Mouse (Mus musculus): ENCODE data around the gene Lsm4.

The Lsm4 gene

DNA sequence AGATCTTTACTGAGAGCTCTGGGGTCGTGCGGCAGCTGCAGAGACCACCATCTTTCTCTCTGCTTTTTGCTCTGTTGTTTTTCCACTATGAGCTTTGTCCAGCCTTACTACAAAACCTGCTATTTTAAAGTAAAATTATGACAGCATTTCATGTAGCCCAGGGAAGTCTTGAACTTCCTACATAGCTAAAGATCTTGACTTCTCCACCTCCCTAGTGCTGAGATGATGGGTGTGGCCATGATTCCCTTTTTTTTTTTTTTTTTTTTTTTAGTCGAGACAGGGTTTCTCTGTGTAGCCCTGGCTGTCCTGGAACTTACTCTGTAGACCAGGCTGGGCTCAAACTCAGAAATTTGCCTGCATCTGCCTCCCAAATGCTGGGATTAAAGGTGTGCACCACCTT is 8.4 kb upstream of the Lsm4 start:
- H3K4me3 ChIP-seq (replicated peaks; ENCODE audit: low read length): no peak overlapping the region
- no peaks in the 10 kb centered on the region for H3K36me3 ChIP-seq (ENCODE audit: insufficient read depth, low read length)
- TF ChIP-seq POU5F1 (IDR thresholded peaks at IDR 0.05; ENCODE audit: borderline replicate concordance, low read length) (no peak), CTCF (conservative IDR thresholded peaks at IDR 0.05; ENCODE audit: low read length) (no peak), NANOG (IDR thresholded peaks at IDR 0.05; ENCODE audit: borderline replicate concordance, low read length) (no peak)
- H3K4me1 ChIP-seq (replicated peaks; ENCODE audit: low read depth, low read length): peaks cover 45% of the 10 kb centered on the region
- no peaks in the 10 kb centered on the region for H3K27me3 ChIP-seq (ENCODE audit: insufficient read depth, low read length)
- no peaks in the 10 kb centered on the region for H3K9me3 ChIP-seq (ENCODE audit: low read length)

DNA sequence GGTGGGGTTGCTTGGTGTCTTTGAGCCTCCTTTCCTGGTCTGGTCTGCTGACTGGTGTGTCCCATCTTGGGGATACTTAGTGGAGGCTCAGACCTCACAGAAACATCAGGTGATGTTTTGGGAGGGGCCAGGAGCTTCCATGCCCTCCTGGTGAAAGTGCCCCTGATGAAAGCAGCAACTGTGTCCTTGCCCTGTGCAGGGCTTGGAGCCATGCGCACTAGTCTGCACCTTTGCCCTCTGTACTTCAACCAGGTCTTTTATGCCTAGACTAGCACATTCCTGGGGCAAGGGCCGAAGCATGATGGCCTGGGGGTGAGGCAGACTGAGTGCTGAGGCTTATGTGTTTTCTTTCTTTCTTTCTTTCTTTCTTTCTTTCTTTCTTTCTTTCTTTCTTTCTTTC is 7.4 kb upstream of the Lsm4 start:
- H3K9me3 ChIP-seq (ENCODE audit: low read length): no peaks in the 10 kb centered on the region
- no peaks in the 10 kb centered on the region for H3K27me3 ChIP-seq (ENCODE audit: insufficient read depth, low read length)
- peaks cover 43% of the 10 kb centered on the region for H3K4me1 ChIP-seq (replicated peaks; ENCODE audit: low read depth, low read length)
- H3K36me3 ChIP-seq (ENCODE audit: insufficient read depth, low read length): no peaks in the 10 kb centered on the region
- no peak for TF ChIP-seq POU5F1 (IDR thresholded peaks at IDR 0.05; ENCODE audit: borderline replicate concordance, low read length)
- TF ChIP-seq CTCF (conservative IDR thresholded peaks at IDR 0.05; ENCODE audit: low read length): no peak
- TF ChIP-seq NANOG (IDR thresholded peaks at IDR 0.05; ENCODE audit: borderline replicate concordance, low read length): no peak
- 0 out of 2 replicates have a peak overlapping the region, but pooled peaks have one; percentile 4 for H3K4me3 ChIP-seq (replicated peaks; ENCODE audit: low read length)

DNA sequence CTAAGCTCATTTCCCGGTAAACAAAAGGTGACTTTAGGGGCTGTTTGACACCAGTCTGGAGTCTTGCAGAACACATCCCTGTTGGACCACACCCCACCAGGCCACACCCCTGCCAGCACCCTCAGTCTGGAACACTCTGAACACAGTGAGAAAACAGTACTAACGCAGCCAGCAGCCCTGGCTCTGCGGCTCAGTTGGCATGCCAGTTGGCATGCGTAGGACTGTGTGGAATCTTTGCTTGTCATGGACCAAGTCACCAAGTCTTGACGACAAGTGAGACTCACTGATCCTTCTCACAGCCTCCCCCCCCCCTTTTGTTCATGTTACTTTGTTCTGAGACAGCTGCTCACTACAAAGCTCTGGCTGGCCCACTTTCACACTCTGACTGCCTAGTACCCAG is 6.0 kb upstream of the Lsm4 start:
- Histone ChIP-seq H3K36me3 (ENCODE audit: insufficient read depth, low read length) (no peaks in the 10 kb centered on the region), H3K9me3 (ENCODE audit: low read length) (no peaks in the 10 kb centered on the region), H3K4me3 (replicated peaks; ENCODE audit: low read length) (no peak overlapping the region), H3K4me1 (replicated peaks; ENCODE audit: low read depth, low read length) (peaks cover 46% of the 10 kb centered on the region), H3K27me3 (ENCODE audit: insufficient read depth, low read length) (no peaks in the 10 kb centered on the region)
- no peak for TF ChIP-seq NANOG (IDR thresholded peaks at IDR 0.05; ENCODE audit: borderline replicate concordance, low read length)

DNA sequence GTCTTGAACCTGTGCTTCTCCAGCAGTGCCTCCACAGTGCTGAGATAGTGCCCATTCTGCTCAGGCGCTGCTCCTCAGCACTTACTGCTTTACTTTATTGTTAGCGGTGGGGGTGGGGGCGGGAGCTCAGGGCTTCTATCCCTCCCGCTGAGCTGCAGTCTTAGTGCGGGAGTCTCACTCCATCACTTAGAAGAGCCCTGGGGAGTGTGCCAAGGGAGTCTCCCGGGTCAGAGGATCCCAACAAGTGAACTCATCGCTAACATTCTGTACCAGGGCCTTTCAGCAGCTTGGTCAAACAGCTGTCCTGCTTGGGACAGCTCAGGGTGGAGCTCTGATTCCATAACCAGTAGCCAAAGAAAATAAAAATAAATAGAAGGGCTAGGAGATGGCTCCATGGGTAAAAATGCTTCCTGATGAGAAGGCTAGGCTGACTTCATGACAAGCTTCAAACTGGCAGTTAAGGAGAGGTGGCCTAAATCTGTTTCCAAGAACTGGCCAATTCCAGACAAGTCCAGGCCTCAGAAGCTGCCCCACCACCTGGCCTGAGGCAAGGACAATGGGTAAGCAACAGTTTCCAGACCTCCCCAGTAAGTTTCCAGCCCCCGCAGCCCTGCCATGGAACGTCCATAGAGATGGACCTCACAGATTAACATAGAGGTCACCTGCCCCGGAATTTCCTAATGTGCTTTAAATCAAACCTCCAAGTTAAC is 1.3 kb upstream of the Lsm4 start:
- H3K9me3 ChIP-seq (ENCODE audit: low read length): no peaks in the 10 kb centered on the region
- peaks cover 18% of the 10 kb centered on the region for H3K36me3 ChIP-seq (ENCODE audit: insufficient read depth, low read length)
- H3K27me3 ChIP-seq (ENCODE audit: insufficient read depth, low read length): no peaks in the 10 kb centered on the region
- H3K4me3 ChIP-seq (replicated peaks; ENCODE audit: low read length): peak overlapping the region; percentile 87; the same call in 1 of the 2 replicates
- TF ChIP-seq NANOG (IDR thresholded peaks at IDR 0.05; ENCODE audit: borderline replicate concordance, low read length): no peak
- no peak for TF ChIP-seq POU5F1 (IDR thresholded peaks at IDR 0.05; ENCODE audit: borderline replicate concordance, low read length)
- TF ChIP-seq CTCF (conservative IDR thresholded peaks at IDR 0.05; ENCODE audit: low read length): no peak
- peaks cover 69% of the 10 kb centered on the region for H3K4me1 ChIP-seq (replicated peaks; ENCODE audit: low read depth, low read length)

DNA sequence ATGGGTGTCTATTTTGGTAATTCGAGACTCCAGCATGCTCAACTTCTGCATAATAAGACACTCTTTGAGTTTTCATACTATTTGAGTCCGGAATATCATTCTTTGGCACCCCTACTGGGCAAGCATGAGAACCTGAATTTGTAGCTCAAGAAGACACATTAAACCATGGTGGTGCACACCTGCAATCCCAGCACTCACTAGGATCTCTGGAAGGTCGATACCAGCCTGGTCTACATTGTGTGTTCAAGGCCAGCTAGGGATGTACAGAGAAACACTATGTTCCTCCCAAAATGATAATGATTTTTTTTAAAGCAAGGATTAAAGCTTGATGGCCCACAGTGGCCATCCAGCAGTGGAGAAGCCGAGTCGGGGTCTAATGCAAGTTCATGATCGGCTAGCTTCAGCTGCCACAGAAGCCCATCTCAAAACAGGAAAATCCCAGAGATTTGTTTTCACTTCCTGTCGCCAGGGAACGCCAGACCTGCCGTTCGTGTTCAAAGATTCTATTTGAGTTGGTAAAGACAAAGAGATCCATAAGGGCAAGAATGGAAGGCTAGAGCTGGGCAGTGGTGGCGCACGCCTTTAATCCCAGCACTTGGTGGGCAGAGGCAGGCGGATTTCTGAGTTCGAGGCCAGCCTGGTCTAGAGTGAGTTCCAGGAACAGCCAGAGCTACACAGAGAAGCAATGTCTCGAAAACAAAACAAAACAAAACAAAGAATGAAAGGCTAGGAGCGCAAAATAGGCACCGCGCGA is 546 bp upstream of the Lsm4 start:
- TF ChIP-seq NANOG (IDR thresholded peaks at IDR 0.05; ENCODE audit: borderline replicate concordance, low read length) (no peak), POU5F1 (IDR thresholded peaks at IDR 0.05; ENCODE audit: borderline replicate concordance, low read length) (no peak), CTCF (conservative IDR thresholded peaks at IDR 0.05; ENCODE audit: low read length) (no peak)
- peaks cover 25% of the 10 kb centered on the region for H3K36me3 ChIP-seq (ENCODE audit: insufficient read depth, low read length)
- peaks cover 70% of the 10 kb centered on the region for H3K4me1 ChIP-seq (replicated peaks; ENCODE audit: low read depth, low read length)
- H3K9me3 ChIP-seq (ENCODE audit: low read length): no peaks in the 10 kb centered on the region
- H3K27me3 ChIP-seq (ENCODE audit: insufficient read depth, low read length): no peaks in the 10 kb centered on the region
- peak overlapping the region; percentile 87 for H3K4me3 ChIP-seq (replicated peaks; ENCODE audit: low read length)

GRCm38 (mm10) chr8:70674109-70674508 is 1.1 kb downstream of the Lsm4 start:
- Histone ChIP-seq H3K4me3 (replicated peaks; ENCODE audit: low read length) (peak overlapping the region; percentile 87), H3K36me3 (ENCODE audit: insufficient read depth, low read length) (peaks cover 41% of the 10 kb centered on the region), H3K27me3 (ENCODE audit: insufficient read depth, low read length) (no peaks in the 10 kb centered on the region), H3K9me3 (ENCODE audit: low read length) (no peaks in the 10 kb centered on the region), H3K4me1 (replicated peaks; ENCODE audit: low read depth, low read length) (peaks cover 80% of the 10 kb centered on the region)
- TF ChIP-seq POU5F1 (IDR thresholded peaks at IDR 0.05; ENCODE audit: borderline replicate concordance, low read length) (no peak), CTCF (conservative IDR thresholded peaks at IDR 0.05; ENCODE audit: low read length) (no peak), NANOG (IDR thresholded peaks at IDR 0.05; ENCODE audit: borderline replicate concordance, low read length) (no peak)

DNA sequence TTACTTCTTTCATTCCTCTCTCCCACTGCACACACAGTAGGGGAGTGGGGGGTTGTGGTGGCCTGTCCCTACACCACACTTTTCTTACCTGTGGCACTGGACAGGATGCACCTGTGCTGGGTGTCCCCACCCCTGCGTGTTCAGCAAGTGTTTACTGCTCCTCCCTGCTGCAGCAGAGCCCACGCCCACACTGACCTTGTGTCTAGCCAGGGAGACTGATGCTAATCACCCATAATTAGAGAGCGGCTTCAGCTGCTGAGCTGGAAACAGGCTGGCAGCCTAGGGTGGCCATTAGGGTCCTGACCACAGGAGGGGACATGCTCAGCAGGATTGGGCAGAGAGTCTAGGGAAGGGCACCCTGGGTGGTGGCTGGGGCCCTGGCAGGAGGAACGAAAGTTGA is 1.7 kb downstream of the Lsm4 start:
- peaks cover 47% of the 10 kb centered on the region for H3K36me3 ChIP-seq (ENCODE audit: insufficient read depth, low read length)
- H3K9me3 ChIP-seq (ENCODE audit: low read length): no peaks in the 10 kb centered on the region
- H3K4me3 ChIP-seq (replicated peaks; ENCODE audit: low read length): peak overlapping the region; percentile 87
- no peaks in the 10 kb centered on the region for H3K27me3 ChIP-seq (ENCODE audit: insufficient read depth, low read length)
- peaks cover 86% of the 10 kb centered on the region for H3K4me1 ChIP-seq (replicated peaks; ENCODE audit: low read depth, low read length)
- TF ChIP-seq CTCF (conservative IDR thresholded peaks at IDR 0.05; ENCODE audit: low read length) (no peak), NANOG (IDR thresholded peaks at IDR 0.05; ENCODE audit: borderline replicate concordance, low read length) (no peak), POU5F1 (IDR thresholded peaks at IDR 0.05; ENCODE audit: borderline replicate concordance, low read length) (no peak)

DNA sequence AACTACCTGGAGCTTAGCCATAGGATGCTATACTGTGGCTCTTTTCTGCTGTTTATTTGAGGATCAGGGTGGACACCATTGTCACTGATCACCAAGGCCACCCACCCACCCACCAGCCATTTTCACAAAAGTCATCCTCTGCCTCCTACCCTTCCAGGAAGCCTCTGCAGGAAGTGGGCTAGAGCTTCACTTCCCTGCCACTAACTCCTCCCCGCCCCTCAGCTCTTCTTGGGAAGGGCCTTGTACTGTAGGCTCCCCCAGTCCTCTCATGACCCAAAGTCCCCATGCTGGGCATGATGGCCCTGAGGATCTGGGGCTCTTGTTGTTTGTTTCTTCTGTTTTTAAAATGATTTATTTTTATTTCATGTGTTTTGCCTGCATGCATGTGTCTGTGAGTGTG is 2.3 kb downstream of the Lsm4 start:
- H3K27me3 ChIP-seq (ENCODE audit: insufficient read depth, low read length): no peaks in the 10 kb centered on the region
- TF ChIP-seq NANOG (IDR thresholded peaks at IDR 0.05; ENCODE audit: borderline replicate concordance, low read length) (no peak), CTCF (conservative IDR thresholded peaks at IDR 0.05; ENCODE audit: low read length) (no peak), POU5F1 (IDR thresholded peaks at IDR 0.05; ENCODE audit: borderline replicate concordance, low read length) (no peak)

More for the DNA sequence above, 2.3 kb downstream of the Lsm4 start:
- H3K4me1 ChIP-seq (replicated peaks; ENCODE audit: low read depth, low read length): peaks cover 90% of the 10 kb centered on the region
- no peaks in the 10 kb centered on the region for H3K9me3 ChIP-seq (ENCODE audit: low read length)
- H3K36me3 ChIP-seq (ENCODE audit: insufficient read depth, low read length): peaks cover 53% of the 10 kb centered on the region
- peak overlapping the region; percentile 87 for H3K4me3 ChIP-seq (replicated peaks; ENCODE audit: low read length)

All from E14TG2a.4 (cell line).